Mouse (Mus musculus) heart, adult 2 months (tissue): ENCODE measurements around the gene Itpr1. TPM values are rescaled to one million over a fixed set of nuclear protein-coding genes. Genes with fewer than 3 reads are reported as not detected.
A peak's percentile ranks its signal among the peaks of the same experiment; 100 is the strongest.

ENCODE experiments used
- DNase-seq, 2 experiments: peaks; one replicate each; pipeline ENCODE4 v3.0.0; 2021
- H3K27ac ChIP-seq: fragments of 200-600 bp; 2 replicates; pipeline ENCODE4 v1.8.1; 2022
- H3K27me3 ChIP-seq: fragments of 200-500 bp; 2 replicates; pipeline ENCODE4 v1.6.1; 2012; ENCODE audit warnings: mild to moderate bottlenecking, low read length, inconsistent platforms, mixed read lengths; ENCODE audit not compliant: control insufficient read depth, insufficient read depth
- H3K36me3 ChIP-seq: fragments of 200-500 bp; 2 replicates; pipeline ENCODE4 v1.6.1; 2012; ENCODE audit warnings: low read length, inconsistent platforms; ENCODE audit not compliant: control insufficient read depth, insufficient read depth
- H3K4me1 ChIP-seq: fragments of 200-500 bp; 2 replicates; pipeline ENCODE4 v1.6.1; 2011; ENCODE audit warnings: low read length; ENCODE audit not compliant: control insufficient read depth, insufficient read depth
- H3K4me3 ChIP-seq: fragments of 200-600 bp; 2 replicates; pipeline ENCODE4 v1.8.1; 2022
- H3K79me2 ChIP-seq: fragments of 200-500 bp; replicated peaks from 2 replicates; pipeline ENCODE4 v1.6.1; 2012; ENCODE audit warnings: mild to moderate bottlenecking, inconsistent platforms, low read length, moderate library complexity, mixed read lengths; ENCODE audit not compliant: control insufficient read depth, insufficient read depth
- H3K9ac ChIP-seq: fragments of 200-500 bp; 2 replicates; pipeline ENCODE4 v1.6.1; 2012; ENCODE audit warnings: low read depth, mild to moderate bottlenecking, control low read depth, inconsistent platforms, low read length, mixed read lengths
- CTCF ChIP-seq: fragments of 200-600 bp; IDR thresholded peaks from 2 replicates; pipeline ENCODE4 v1.8.1; 2022; ENCODE audit warnings: antibody characterized with exemption, mild to moderate bottlenecking, moderate library complexity
- EP300 ChIP-seq: fragments of 200-500 bp; IDR thresholded peaks from 2 replicates; pipeline ENCODE4 v1.6.1; 2011; ENCODE audit warnings: low read depth, low read length, control low read depth; ENCODE audit not compliant: insufficient read depth
- POLR2A ChIP-seq: fragments of 200-500 bp; IDR thresholded peaks from 2 replicates; pipeline ENCODE4 v1.6.1; 2011; ENCODE audit warnings: mild to moderate bottlenecking, low read depth, low read length, control low read depth; ENCODE audit not compliant: insufficient read depth
- WGBS: fragments of 180-500 bp; shearing (Covaris S2); methylation state at CpG from one replicate; pipeline ENCODE4 v1.1.7; 2018; 5-methylcytosine and 5-hydroxymethylcytosine counted together
- intact Hi-C: fragments of 180-260 bp; cut with DNase I; formaldehyde crosslinking; loops from one replicate; pipeline ENCODE4 v1.15.1; 2025
- polyA plus RNA-seq: library from polyadenylated mRNA; depleted of rRNA; stranded (reverse); fragments of >200 nt; gene quantifications from 2 replicates; pipeline ENCODE4 v1.2.3, GENCODE M21; 2012
- total RNA-seq, 2 experiments: library from RNA; stranded (reverse); gene quantifications; 2 replicates each; pipeline ENCODE4 v1.2.3; 2021

Gene Itpr1
- total and polyA plus RNA-seq, 3 experiments: 14.0 to 47.6 (median 37.9) TPM

GRCm38 (mm10) chr6:108535309-108535708 is 322.4 kb downstream of the Itpr1 start:
- intact Hi-C loops: no loop called here
- 77% methylated on average over 4 of the region's 4 CpGs for WGBS
- Histone ChIP-seq H3K79me2 (no peaks in the 10 kb centered on the region), H3K36me3 (no peaks in the 10 kb centered on the region; the same call in 1 of the 2 replicates), H3K9ac (no peak overlapping the region), H3K27me3 (no peaks in the 10 kb centered on the region), H3K4me3 (no peak overlapping the region), H3K4me1 (peaks cover 21% of the 10 kb centered on the region), H3K27ac (no peak overlapping the region; the same call in 1 of the 2 replicates)
- no peak for DNase-seq
- TF ChIP-seq POLR2A: no peak
- TF ChIP-seq CTCF: no peak
- no peak for TF ChIP-seq EP300

- peak in 1 of 2 experiments; percentile 57 for DNase-seq
- TF ChIP-seq POLR2A: no peak
- no peak for TF ChIP-seq CTCF
- no peak for TF ChIP-seq EP300
- intact Hi-C loops: no loop called here
These were observed 323.8 kb downstream of the Itpr1 start for GRCm38 (mm10) chr6:108536546-108537317.

GRCm38 (mm10) chr6:108538406-108538805 is 325.5 kb downstream of the Itpr1 start:
- no peak overlapping the region for H3K27ac ChIP-seq
- H3K79me2 ChIP-seq: no peaks in the 10 kb centered on the region
- no peaks in the 10 kb centered on the region; the same call in none of the 2 replicates for H3K36me3 ChIP-seq
- H3K27me3 ChIP-seq: no peaks in the 10 kb centered on the region
- no peak for DNase-seq
- peaks cover 5% of the 10 kb centered on the region for H3K4me1 ChIP-seq
- 82% methylated on average over 4 of the region's 4 CpGs for WGBS
- H3K9ac ChIP-seq: no peak overlapping the region
- no peak for TF ChIP-seq POLR2A
- no peak for TF ChIP-seq CTCF
- TF ChIP-seq EP300: no peak
- intact Hi-C loops: no loop called here
- no peak overlapping the region for H3K4me3 ChIP-seq

More at GRCm38 (mm10) chr6:108536546-108537317, 323.8 kb downstream of the Itpr1 start:
- no peaks in the 10 kb centered on the region for H3K27me3 ChIP-seq
- no peaks in the 10 kb centered on the region for H3K79me2 ChIP-seq
- WGBS: 43% methylated on average over 8 of the region's 8 CpGs
- H3K4me1 ChIP-seq: peaks cover 16% of the 10 kb centered on the region
- no peak overlapping the region for H3K4me3 ChIP-seq
- H3K9ac ChIP-seq: no peak overlapping the region
- no peaks in the 10 kb centered on the region; the same call in 1 of the 2 replicates for H3K36me3 ChIP-seq
- H3K27ac ChIP-seq: no peak overlapping the region

- 86% methylated on average over 6 of the region's 6 CpGs for WGBS
- no peak for TF ChIP-seq CTCF
- TF ChIP-seq EP300: no peak
- TF ChIP-seq POLR2A: no peak
- no peak overlapping the region for H3K4me3 ChIP-seq
These were observed 327.5 kb downstream of the Itpr1 start for GRCm38 (mm10) chr6:108540441-108540840.

GRCm38 (mm10) chr6:108544917-108545316 is 332.0 kb downstream of the Itpr1 start:
- WGBS: 86% methylated on average over 7 of the region's 7 CpGs
- Histone ChIP-seq H3K9ac (no peak overlapping the region), H3K36me3 (no peaks in the 10 kb centered on the region; the same call in none of the 2 replicates), H3K4me3 (no peak overlapping the region), H3K27ac (no peak overlapping the region), H3K79me2 (no peaks in the 10 kb centered on the region), H3K4me1 (no peaks in the 10 kb centered on the region), H3K27me3 (no peaks in the 10 kb centered on the region)
- TF ChIP-seq POLR2A: no peak
- TF ChIP-seq CTCF: no peak
- no peak for TF ChIP-seq EP300
- DNase-seq: no peak
- intact Hi-C loops: no loop called here

More at GRCm38 (mm10) chr6:108540441-108540840, 327.5 kb downstream of the Itpr1 start:
- Histone ChIP-seq H3K36me3 (no peaks in the 10 kb centered on the region; the same call in none of the 2 replicates), H3K4me1 (no peaks in the 10 kb centered on the region), H3K9ac (no peak overlapping the region), H3K79me2 (no peaks in the 10 kb centered on the region), H3K27ac (no peak overlapping the region), H3K27me3 (no peaks in the 10 kb centered on the region)
- intact Hi-C loops: no loop called here
- DNase-seq: no peak

- WGBS: 92% methylated on average over 5 of the region's 5 CpGs
- Histone ChIP-seq H3K4me3 (no peak overlapping the region), H3K36me3 (no peaks in the 10 kb centered on the region; the same call in none of the 2 replicates), H3K27ac (no peak overlapping the region), H3K79me2 (no peaks in the 10 kb centered on the region), H3K9ac (no peak overlapping the region), H3K27me3 (no peaks in the 10 kb centered on the region), H3K4me1 (no peaks in the 10 kb centered on the region)
- no peak for DNase-seq
- intact Hi-C loops: no loop called here
- TF ChIP-seq CTCF (no peak), POLR2A (no peak), EP300 (no peak)
These were observed 332.6 kb downstream of the Itpr1 start for GRCm38 (mm10) chr6:108545464-108545863.
